Mouse (Mus musculus): ENCODE data around the gene AL607142.1.
A peak's percentile ranks its signal among the peaks of the same experiment; 100 is the strongest.

The AL607142.1 gene

DNA sequence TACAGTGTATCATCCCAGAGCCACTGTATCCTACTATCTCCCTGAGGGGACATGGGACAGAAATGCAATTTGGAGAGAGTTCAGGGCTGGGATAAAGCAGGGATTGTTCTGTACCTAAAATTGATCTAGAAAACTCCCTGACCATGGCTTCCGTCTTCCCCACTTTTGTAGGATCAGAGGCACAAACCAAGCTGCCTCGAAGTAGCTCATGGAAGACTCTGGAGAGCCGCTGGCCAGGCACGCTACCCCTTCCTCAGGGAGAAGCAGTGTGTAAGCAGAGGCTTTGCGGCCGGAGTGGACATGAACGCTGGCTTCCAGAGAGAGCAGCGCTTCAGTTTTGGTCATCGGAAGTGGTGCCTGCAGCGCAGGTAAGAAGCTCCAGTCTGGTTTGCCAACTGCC, at the start of gene AL607142.1:
Gene AL607142.1, plus strand, starts transcription at position 301 of the 400 bp plus-strand sequence.
- DNase-seq (ENCODE audit: low read depth, low spot score) = no peak

DNA sequence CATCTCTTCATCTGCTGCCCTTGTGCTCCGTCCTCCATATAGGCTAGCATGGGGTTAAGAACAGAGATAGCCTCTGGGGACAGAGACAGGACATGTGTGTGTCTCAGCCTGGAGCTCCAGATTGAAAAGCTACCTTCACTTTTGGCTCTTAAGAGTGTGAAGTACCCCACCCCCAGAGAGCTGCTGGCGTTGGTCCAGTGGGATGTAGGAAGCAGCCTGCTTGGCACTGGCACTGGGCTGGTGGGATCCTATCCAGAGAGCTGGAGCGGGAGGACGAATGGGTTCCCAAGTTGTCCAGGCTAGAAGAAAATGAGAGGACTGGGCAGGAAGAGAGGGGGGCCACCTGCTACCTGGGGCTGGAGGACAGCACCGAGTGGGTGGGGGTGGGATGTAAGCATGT, 46.4 kb upstream of the AL607142.1 start:
- no peak for DNase-seq (ENCODE audit: low read depth, low spot score)

DNA sequence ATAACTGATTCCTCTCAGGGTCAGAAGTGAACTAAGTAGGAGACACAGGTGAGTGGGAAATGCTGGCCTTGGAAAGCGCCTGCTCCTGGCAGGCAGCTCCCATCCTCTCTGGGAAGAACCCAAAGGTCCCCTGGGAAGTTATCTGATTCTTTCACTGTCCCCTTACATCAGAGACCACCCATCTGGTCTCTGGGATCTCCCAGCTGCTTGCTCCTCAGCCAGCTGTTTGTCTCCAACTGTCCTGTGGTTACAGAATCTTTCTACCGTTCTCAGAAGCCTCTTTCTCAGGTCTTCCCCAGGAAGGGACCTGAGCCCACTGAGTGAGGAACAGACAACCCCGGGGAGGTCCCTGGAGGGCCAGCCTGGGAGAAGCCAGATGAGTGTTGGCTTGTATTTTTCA, 42.4 kb upstream of the AL607142.1 start:
- DNase-seq (ENCODE audit: low read depth, low spot score) = no peak

DNA sequence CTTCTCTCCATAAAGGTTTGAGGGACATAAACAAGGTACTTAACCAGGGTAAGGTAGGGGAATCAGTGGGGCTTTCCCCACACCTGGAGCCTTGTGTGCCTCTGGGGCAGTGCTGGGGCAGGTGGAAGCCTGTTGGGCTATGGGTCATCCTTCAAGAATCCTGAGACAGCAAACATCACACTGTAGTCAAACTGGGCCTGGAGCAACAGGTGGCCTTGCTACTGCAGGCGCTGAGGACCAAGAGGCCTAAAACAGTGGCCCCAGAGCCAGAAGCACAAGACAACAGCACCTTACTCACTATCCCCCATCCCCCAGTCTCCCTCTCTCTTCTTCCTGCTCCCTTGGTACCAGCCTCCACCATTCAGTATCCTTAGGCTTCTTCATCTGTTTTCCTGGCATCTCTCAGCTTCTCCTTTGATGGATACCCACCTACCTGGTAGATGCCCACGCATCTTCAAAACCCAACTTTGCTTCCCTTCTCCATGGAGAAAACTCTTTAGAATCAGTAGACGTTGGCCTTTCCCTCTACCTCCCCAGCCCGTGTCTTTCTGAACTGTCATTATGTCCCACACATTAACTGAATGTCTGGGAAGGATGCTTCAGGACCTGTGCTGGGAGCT, 41.5 kb upstream of the AL607142.1 start:
- DNase-seq (ENCODE audit: low read depth, low spot score) = no peak

DNA sequence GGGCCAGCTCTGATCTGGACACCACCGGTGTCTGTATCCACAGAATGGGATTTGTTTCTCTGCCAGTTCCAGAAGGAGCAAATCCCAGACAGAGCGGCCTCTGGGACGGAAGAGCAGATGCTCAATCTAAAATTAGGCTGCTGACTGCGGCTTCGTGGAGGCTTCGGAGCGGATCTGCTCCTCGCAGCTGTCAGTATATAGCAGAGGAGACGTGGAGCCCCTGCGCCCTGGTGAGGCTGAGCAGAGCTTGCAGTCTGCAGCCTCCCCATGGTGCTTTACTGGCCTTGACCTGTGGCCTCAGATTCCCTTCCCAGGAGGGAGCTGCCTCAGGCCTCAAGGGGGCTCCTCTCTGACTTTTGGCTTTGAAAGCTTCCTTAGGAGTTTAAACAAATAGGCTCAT, 40.7 kb upstream of the AL607142.1 start:
- peak; percentile 15 for DNase-seq (ENCODE audit: low read depth, low spot score)

DNA sequence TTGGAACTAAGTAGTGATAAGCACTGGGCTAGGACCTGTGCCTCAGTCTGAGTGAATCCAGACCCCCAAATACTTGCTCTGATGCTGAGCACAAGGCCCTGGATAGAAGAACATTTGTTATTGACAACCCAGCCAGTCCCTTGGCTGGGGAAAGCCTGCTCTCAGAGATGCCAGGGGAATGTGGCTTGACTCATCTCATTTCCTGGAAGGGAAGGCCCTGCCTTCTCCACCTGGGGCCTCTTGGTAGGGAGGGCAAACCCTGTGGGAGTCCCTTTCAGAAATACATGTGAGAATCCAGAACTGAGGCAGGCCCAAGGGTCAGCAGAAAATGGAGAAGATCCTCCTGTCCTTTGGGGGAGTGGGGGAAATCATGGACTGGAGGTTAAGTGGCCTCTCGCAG, 37.1 kb upstream of the AL607142.1 start:
- DNase-seq (ENCODE audit: low read depth, low spot score) = no peak

DNA sequence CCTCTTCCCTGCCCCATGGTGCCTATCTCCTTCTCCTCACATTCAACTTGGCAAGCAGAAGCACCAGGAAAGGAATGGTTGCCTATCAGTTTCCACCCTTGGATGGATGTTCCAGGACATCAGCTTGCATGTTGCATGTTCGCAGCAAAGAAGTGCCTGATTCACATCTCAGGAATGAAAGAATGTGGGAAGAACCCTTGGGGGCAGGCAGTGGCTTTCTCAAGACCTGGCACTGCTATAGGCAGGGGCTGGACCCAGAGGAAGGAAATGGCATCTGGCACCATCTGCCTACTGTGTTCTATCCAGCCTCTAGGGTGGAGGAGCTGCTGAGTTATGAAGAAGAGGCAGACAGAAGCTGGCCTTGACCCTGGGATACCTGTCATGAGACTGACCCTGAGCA, 34.9 kb upstream of the AL607142.1 start:
- DNase-seq (ENCODE audit: low read depth, low spot score) = no peak

DNA sequence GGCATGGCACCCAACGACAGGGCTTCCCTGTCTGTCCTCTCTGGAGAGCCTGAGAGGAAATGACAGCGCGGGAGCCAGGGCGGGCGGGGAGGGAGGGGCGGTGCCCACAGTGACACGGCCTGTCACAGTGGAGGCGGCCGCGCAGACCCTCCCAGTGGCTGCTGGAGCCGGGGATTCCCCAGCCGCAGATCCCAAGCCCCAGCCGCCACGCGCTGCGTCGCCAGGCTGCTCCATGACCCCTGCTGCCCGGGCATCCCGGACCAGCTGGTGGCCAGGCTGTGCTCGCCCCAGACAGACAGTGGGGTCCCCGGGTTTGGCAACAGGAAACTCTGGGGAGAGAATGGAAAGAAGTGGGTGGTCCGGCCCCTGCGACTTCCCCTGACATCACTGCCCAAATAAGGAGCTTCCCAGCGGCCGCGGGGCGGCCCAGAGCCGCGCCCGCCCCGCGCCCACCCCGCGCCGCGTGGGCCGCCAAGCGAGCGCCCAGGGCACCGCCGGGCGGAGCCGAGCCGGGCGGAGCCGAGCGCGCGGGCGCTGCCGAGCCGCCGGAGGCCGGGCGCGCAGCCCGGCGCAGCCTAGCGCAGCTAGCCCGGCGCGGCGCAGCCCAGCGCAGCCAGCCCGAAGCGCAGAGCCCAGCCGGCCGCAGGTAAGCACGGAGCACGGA, 32.3 kb upstream of the AL607142.1 start:
- peak; percentile 70 for DNase-seq (ENCODE audit: low read depth, low spot score)

DNA sequence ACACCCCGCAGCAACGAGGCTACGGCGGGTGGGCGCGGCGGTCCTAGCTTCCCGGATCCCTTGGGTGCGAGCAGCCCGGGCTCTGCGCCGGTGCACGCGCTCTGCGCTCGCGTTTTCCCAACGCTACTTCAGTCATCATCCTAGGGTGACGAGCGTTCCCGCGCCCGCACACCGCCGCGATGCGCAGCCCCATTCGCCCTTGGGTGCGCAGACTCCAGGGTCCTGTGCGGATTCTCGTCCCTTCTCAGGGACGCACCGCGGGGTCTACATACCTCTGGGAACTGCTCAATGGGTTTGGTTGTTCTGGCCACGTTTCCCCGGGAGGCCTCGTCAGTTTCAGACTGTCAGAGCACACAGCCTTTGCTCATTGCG, 31.8 kb upstream of the AL607142.1 start:
- peak; percentile 33 for DNase-seq (ENCODE audit: low read depth, low spot score)

DNA sequence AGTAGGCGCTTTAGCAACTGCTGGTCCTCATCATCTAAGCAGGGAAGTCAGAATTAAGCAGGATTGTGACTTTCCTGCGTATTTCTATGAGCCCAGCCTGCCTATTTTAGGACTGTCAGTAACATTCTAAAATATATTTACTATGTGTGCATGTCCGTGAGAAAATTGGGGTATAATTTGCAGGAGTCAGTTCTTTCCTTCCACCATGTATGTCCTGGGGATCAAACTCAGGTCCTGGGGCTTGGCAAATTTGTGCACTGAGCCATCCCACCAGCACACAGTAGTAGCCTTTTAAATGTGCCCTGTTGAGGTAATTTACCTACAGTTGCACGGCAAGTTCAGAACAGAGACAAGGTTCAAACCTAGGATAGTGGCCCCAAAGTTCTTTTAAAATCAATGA, 28.5 kb upstream of the AL607142.1 start:
- no peak for DNase-seq (ENCODE audit: low read depth, low spot score)

DNA sequence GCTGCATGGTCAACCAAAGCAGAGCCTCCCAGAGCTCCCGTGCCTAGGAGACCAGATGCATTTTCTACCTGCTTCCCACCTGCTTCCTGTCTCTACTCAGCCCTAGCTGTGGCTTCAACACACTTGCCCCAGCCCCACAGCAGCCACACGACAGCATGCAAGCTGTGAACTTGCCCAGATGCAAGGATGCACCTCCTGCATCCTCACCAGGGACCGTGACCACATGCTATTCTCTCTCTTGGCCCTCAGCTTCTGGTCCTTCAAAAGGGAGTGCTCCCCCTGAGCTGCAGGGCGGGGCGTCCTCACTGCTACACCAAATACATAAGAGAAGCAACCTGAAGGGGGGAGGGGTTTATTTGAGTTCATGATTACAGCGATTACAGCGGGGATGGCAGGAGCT, 27.8 kb upstream of the AL607142.1 start:
- DNase-seq (ENCODE audit: low read depth, low spot score) = no peak

DNA sequence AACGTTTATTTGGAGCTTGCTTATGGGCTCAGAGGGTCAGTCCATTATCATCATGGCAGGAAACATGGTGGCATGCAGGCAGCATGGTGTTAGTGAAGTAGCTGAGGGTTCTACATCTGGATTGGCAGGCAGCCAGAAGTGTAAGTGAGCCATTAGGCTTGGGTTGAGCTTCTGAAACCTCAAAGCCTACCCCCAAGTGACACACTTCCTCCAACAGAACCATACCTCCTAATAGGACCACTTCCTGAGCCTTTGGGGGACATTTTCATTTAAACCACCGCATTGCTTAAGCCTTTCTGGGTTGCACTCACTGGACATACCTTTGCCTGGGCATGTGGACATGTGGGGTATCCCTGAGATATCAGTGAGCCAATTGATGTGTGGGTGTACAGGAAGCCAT, 23.3 kb upstream of the AL607142.1 start:
- DNase-seq (ENCODE audit: low read depth, low spot score) = no peak

DNA sequence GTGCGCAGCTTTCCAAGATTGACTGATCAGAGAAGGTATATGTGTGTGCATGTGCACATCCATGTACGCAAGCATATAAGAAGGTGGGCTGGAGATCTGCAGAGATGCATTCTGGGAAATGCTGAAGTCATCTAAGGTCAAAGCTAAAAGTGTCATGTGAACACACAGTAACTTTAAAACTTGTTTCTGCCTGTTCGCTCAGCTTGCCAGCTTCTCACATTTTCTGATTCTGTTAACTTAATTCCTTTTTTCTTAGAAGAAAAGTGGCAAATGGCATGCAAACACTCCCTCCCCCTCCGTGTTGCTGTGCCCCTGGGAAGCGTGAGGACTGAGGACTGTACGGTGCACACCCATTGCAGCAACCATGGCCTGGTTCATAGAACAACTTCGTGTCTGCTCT, 22.3 kb upstream of the AL607142.1 start:
- DNase-seq (ENCODE audit: low read depth, low spot score) = no peak

DNA sequence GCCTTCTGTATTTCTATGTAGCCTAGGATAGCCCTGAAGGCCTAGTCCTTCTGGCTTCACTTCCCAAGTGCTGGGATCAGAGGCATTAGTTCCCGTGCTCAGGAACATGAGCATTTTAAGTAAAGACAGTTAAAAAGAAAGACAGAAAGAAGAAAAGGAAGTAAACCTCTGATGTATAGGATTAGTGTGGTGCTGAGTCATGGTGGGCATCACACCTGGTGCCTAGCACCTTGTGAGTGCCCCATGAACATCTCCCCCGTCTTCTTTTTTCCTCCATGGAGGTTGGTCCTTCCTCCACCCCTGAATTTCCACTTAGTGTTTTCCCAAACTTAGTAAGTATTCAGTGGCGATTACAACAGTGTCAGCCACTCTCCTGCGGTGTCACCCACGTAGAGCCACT, 20.2 kb upstream of the AL607142.1 start:
- no peak for DNase-seq (ENCODE audit: low read depth, low spot score)

DNA sequence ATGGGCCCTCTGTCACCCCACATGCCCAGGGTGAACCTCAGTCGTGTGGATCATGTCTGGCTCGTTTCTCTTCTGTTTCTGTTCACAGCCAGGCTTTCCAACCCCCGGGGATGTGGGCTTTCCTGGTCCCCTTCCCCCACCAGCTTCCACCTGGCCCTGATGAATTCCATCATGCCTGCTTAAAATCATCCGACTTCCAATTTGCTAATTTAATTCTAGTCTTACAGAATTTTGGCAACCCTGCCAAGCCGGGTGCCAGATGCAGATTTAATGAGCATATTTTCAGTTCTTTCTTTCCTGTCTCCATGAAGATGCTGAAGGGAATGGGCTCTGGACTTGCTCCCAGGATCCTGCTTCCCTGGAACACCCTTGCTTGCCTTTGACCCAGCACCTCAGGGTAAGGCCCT, 19.7 kb upstream of the AL607142.1 start:
- DNase-seq (ENCODE audit: low read depth, low spot score) = no peak

DNA sequence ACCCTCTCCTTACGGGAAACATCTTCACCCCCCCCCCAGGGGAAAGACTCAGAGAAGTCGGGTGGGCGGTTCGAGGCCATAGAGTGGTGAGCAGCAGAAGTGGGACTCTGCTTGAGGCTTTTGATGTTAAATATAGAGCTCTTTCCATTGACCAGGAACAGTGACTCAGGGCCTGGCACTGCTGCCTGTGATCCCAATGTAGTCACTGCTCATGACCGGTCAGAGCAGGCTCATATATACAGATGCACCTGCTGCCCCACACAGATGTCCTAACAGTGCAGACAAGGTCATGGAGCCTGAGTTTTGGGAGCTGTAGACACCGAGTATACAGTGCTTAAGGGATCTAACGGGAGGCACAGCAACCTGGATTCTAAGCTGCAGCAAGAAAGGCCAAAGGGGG, 18.9 kb upstream of the AL607142.1 start:
- no peak for DNase-seq (ENCODE audit: low read depth, low spot score)

DNA sequence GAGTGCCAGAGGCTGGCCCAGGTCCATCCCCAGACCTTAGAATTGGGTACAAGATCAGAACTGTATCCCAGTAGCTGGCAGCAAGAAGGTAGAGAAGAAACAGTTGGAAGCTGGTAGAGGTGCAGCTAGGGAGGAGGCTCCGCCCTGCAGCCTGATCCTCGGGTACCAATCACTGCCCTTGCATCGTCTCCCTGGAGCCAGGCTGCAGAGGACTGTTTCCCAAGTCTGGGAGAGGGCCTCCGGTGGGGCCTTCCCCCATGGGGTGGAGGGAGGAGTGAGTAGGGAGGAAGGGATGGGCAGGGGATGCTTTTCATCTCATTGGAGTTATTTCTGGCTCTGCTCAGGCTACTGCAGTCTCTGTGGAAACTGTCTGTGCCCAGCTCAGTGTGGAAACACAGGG, 17.7 kb upstream of the AL607142.1 start:
- DNase-seq (ENCODE audit: low read depth, low spot score) = no peak

DNA sequence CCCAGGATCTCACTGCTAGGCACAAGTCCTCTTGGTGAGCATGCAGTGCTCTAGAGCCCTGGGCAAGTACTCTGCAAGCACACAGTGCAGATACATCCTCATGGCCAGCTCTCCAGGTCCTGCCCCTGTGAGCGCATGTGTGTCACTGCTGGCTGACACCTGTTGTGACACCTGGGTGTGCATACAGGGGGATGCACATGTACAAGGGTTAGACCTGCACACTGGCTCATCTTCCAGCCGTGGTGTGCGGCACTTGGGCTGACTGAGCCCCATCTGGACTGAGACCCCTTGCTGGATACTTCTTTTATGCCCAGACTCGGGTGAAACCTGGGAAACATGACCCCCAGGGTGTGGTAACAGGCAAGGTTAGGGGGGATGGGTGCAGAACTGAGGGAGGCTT, 16.5 kb upstream of the AL607142.1 start:
- DNase-seq (ENCODE audit: low read depth, low spot score) = no peak

DNA sequence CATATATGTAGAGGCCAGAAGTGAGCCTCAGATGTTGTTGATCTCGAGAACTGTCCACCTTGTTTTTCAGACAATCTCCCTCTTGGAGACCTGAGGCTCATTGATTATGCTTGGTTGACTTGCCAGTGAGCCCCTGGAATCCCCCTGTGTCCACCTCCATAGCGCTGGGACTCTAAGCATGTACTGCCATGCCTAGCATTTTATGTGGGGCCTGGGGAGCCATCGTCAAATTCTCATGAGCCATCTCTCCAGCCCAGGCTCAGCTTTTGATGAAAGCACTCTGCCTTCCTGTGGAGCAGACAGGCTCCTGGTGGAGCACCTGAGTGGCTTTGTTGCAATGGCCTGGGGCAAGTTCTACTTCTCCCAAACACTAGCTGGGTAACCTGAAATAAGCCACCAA, 14.9 kb upstream of the AL607142.1 start:
- no peak for DNase-seq (ENCODE audit: low read depth, low spot score)

DNA sequence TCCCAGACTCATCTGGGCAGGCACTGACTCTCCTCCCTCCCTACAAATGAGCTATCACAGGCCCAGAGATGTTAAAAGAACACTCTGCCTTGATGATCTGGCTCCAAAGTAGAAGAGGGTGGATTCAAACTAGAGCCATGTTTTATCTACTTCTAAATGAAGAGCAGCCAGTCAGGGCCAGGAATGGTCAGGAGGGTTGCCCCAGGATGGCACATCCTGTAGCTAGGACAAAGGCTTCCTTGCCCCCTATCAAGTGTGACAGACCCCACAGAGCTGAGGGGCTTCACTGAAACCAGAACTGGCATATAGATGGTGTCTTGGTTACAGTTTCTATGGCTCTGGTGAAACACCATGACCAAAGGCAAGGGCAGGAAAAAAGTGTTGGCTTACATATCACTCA, 12.3 kb upstream of the AL607142.1 start:
- DNase-seq (ENCODE audit: low read depth, low spot score) = no peak

DNA sequence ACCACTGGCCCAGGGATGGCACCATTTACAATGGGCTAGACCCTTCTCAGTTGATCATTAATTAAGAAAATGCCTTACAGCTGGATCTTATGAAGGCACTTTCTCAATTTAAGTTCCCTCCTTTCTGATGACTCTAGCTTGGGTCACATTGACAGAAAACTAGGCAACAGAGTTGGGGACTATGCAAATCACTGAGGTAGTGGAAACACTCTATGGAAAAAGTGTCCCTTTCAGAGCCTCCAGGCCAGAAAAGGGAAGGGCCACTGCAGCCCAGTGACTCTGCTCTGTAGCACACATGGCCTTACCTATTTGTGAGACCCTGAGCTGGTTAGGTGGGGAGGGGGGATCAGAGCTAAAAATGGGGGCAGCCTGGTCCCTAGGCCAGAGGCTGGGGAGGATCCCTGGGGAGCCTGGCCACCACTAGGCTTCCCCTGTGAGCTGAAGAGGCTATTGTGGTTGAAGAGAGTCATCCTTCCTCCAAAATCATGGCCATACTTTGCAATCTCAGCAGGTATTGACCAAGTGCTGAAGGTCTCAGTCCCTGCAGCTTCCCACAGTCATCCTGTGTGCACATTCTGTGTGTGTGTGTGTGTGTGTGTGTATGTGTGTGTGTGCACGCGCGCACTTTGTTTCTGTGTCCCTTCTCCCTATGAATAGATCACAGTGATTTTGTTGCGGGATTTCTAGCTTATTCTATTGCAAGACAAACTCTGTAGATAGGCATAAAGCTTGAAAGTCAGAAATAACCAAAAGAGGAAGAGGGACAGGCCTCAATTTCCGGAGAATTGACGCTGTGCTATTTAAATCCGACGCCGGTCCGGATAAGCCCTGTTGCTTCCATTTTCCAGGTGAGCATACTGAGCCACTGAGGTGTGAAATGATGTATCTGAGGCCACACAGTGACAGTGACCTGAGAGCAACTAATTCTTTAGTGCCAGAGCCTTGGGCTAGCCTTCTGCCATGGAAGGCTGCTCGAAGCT, 11.5 kb upstream of the AL607142.1 start:
- DNase-seq (ENCODE audit: low read depth, low spot score) = no peak

DNA sequence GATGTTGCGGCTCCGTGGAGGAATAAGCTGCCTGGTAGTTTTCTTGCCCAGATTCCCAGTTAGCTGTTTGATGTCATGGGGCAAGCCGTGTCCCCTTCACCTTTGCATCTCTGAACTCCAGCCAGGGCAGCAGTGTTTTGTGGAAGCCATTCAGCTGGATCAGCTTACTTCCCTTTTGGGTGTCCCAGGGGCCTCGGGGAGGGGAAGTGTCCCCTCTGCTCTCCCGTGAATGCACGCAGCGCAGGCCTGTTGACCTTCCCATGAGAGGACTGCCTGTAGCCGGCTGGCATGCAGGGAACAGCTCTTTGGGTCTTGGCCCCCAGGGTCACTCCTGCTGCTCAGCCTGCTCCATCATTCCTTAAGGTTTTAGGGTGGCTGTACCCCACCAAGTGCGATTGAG, 10.7 kb upstream of the AL607142.1 start:
- no peak for DNase-seq (ENCODE audit: low read depth, low spot score)

DNA sequence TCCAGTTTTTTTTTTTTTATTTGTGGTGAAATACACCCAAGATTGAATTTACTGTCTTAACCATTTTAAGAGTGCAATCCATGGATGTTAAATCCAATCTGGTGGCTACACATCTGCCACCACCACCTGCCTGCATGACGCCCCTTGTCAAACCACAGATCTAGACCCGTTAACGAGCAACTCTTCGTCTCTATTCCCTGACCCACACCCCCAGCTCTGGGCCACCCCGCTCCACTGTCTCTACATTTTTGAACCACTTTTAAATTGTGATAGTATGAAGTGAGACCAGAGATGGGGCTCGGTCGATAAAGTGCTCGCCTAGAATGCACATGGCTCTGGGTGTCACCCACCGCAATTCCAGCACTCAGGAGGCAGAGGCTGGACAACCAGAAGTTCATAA, 8.3 kb upstream of the AL607142.1 start:
- DNase-seq (ENCODE audit: low read depth, low spot score) = no peak

Measured in R1 (cell line).